Mouse (Mus musculus) left cerebral cortex, adult 2 months (tissue): ENCODE data around the gene Parp14. TPM values are rescaled to one million over a fixed set of nuclear protein-coding genes. Genes with fewer than 3 reads are reported as not detected.
"Not testable (repeated sequence)": the region's sequence is repeated elsewhere in the genome, so short reads cannot be mapped to it uniquely, and the experiment has no call there.

Experiments
- DNase-seq, 2 experiments: peaks; one replicate each; pipeline ENCODE4 v3.0.0; 2021 to 2022; ENCODE audit warnings: low spot score in 2 of 2, mixed read lengths in 1 of 2; ENCODE audit errors: extremely low spot score in 1 of 2
- H3K27ac ChIP-seq: fragments of 200-600 bp; 2 replicates; pipeline ENCODE4 v1.8.1; 2022
- H3K4me3 ChIP-seq: fragments of 200-600 bp; 2 replicates; pipeline ENCODE4 v1.8.1; 2022
- CTCF ChIP-seq: fragments of 200-600 bp; IDR thresholded peaks from 2 replicates; pipeline ENCODE4 v1.8.1; 2022; ENCODE audit warnings: antibody characterized with exemption, mild to moderate bottlenecking, moderate library complexity
- intact Hi-C: fragments of 180-260 bp; cut with DNase I; formaldehyde crosslinking; loops from one replicate; pipeline ENCODE4 v1.15.1; 2025
- total RNA-seq, 2 experiments: library from RNA; stranded (reverse); gene quantifications; 2 replicates each; pipeline ENCODE4 v1.2.3; 2021

Parp14 gene
- total RNA-seq, 2 experiments from 2014 or later, result 1.1 to 1.4 TPM

DNA sequence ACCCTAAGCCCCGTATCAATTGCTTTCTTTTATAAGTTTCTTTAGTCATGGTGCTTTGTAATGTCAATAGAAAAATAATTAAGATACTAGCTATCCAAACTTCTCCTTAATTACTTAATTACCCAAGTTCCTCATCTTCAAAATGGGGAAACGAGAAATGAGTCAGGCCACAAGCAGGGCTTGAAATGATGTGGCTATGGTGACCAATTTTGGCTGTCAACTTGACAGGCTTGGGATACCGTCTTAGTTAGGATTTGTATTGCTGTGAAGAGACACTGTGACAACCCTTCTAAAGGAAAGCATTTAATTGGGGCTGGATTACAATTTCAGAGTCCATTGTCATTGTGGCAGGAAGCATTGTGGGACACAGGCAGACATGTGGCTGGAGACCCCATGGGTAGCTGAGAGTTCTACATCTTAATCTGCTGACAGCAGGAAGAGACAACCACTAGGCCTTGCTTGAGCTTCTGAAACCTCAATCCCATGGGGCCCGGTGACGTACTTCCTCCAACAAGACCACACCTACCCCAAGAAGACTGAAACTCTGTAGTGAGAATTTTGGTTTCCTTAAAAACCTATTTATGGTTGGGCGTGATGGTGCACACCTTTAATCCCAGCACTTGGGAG is 31.8 kb upstream of the Parp14 start:
- intact Hi-C loops, result no loop called here
- no peak overlapping the region for H3K27ac ChIP-seq
- no peak for TF ChIP-seq CTCF
- no peak for DNase-seq
- H3K4me3 ChIP-seq, result no peak overlapping the region

DNA sequence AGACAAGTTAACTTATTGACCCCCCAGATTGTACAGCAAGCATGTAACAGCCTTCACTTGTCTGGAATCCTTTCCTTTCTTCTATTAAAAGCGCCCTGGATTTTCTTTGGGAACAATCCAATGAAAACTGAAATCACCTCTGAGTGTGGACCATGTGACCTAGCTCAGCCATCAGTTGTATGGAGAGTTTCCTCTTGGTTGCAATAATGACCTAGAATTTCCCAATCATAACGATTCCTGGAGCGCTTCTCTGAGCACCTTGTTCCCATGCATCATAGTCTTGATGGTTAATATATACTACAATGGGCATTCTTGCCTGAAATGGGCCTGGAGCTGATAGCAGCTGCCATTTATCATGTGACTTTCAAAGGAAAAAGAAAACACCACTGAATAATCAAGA is 29.2 kb upstream of the Parp14 start:
- Histone ChIP-seq H3K4me3 (no peak overlapping the region), H3K27ac (no peak overlapping the region)
- intact Hi-C loops, result no loop called here
- no peak for DNase-seq
- TF ChIP-seq CTCF, result no peak

DNA sequence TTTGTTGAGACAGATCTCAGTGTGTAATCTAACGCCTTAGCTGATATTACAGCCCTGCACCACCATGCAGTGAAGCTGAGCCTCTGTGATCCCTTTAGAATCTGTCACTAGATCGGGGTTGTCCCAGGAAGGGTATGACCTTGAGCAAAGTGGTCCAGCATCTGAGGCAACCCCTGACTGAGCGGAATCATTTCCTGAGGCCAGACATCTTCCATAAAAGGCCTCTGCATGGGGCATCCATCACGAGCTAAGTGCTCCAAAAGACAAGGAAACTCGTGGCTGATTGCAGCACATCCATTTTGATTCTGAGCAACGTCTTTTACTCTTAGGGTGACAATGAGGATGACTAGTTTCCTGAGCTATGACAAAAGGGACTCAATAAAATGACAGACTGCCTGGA is 23.7 kb upstream of the Parp14 start:
- intact Hi-C loops, result no loop called here

DNA sequence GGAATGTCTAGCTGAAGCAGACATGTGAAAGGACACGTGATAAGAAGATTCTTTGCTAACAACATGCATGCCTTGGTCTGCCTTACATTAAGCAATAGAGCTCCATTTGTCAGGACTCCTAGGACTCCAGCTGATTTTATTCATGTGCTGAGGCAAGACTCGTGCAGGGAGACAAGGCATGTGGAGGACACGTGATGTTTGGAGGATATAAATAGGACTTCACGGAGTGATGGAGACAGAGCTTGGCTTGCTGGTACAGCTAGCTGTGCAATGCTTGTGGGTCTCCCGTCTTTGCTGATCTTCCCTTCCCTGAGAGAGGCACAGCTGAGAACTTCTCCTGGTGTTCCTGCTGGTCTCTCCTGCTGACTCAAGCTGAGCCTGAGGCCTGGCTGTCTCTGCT is 20.3 kb upstream of the Parp14 start:
- DNase-seq, H3K4me3 ChIP-seq, intact Hi-C loops, H3K27ac ChIP-seq: not testable (repeated sequence)

More for the DNA sequence above, 23.7 kb upstream of the Parp14 start:
- DNase-seq, result no peak
- H3K4me3 ChIP-seq, result no peak overlapping the region
- H3K27ac ChIP-seq, result no peak overlapping the region
- TF ChIP-seq CTCF, result no peak

DNA sequence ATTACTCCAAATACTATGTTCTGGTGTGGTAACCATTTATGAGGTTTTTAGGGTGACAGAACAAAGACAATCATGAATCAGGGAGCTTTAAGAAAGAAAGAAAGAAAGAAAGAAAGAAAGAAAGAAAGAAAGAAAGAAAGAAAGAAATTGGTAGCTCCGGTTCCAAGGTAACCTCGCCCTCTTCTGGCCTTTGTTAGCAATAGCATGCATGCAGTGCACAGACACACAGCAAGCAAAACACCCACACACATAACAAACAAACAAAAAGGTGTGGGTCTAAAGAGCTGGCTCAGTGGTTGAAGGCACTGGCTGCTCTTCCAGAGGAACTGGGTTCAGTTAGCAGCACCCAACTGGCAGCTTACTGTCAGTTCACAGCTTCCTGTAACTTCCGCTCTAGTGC is 19.3 kb upstream of the Parp14 start:
- Histone ChIP-seq H3K4me3 (no peak overlapping the region), H3K27ac (no peak overlapping the region)
- intact Hi-C loops, result no loop called here
- no peak for DNase-seq
- TF ChIP-seq CTCF, result no peak; the same call in 1 of the 2 replicates

DNA sequence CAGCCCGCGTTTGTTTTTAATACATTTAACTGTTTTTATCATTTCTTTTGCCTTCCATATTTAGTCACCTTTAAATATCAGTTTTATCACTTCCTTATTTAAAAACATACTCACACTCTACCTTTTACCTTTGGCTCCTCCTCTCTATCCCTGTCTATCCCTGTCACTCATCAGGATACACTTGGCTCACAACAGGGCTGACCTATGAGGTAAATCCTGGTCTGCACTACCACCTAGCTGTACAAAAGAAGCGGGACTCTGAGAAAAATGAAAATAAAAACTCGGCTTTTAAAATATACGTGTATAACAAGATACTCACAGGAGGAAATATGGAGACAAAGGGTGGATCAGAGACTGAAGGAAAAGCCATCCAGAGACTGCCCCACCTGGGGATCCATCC is 17.6 kb upstream of the Parp14 start:
- intact Hi-C loops, result no loop called here
- no peak overlapping the region for H3K4me3 ChIP-seq
- no peak for TF ChIP-seq CTCF
- H3K27ac ChIP-seq, result no peak overlapping the region
- no peak for DNase-seq

DNA sequence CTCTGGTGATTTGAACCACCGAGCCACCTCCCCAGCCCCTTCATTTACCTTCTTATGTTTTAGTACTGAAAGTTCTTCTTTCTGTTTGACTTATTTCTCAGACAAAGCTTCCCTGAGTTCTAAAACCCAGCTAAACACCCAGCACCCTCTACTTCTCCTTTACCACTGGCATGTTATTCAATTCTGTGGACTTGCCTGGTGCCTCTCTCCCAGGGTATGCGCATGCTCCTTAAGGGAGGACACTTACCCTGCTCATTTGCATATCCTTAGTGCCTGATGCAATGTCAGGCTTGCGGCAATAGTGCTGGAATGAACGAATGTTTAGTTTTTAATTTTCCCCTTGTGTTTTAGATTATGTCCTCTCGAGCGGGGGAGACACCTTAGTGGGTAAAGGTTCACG is 16.8 kb upstream of the Parp14 start:
- Histone ChIP-seq H3K4me3 (no peak overlapping the region), H3K27ac (no peak overlapping the region)
- intact Hi-C loops, result no loop called here
- DNase-seq, result no peak
- no peak for TF ChIP-seq CTCF

DNA sequence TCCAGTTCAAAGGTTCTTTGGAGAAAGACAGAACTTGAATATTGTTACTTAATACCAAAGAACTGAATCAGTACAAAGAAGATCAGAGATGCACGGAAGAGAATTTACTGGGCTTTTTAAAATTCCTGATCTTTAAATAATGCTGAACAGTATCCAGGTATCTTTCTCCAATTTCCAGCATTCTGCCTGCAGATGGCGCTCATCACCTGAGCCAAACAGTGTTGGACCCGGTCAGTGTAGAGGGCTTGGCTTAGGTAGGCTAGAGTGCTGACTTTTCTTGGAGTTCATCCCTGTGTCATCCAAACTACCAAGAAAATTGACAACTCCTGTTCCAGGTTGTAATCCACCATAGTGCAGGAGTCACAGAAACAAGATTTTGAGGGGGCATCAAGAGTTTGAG is 3.1 kb upstream of the Parp14 start:
- peak; percentile 67 for TF ChIP-seq CTCF
- intact Hi-C loops, result loop anchor here (2.0 kb wide), 1 partner anchor 64 kb away; the partner anchor contains the start of genes Dtx3l and Parp9
- H3K4me3 ChIP-seq, result no peak overlapping the region
- peak in 1 of 2 experiments; percentile 36 for DNase-seq
- H3K27ac ChIP-seq, result no peak overlapping the region

DNA sequence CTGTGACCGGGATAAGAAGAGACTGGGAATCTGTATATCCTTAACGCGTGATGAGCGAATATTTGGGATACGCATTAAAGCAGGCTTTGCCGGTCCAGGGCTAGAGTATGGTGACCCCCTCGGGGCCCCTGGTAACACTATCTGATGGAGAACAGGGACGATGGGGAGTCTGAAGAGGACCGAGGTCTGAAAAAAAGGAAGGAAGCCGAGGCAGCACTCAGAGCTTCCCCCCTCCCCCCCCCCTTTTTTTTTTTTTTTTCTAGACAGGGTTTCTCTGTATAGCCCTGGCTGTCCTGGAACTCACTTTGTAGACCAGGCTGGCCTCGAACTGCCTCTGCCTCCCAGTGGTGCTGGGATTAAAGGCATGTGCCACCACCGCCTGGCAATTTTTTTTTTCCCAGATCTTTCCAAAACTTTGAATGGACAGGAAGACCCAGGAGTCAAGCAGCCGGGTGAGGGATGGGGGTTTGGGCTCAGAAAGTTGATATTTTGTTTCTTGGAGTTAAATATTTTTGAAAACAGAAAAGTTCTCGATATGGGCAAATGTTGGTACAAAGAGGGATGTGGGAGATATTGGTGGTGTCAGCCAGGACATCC is 1.2 kb upstream of the Parp14 start:
- Histone ChIP-seq H3K4me3 (no peak overlapping the region), H3K27ac (no peak overlapping the region)
- TF ChIP-seq CTCF, result no peak
- DNase-seq, result no peak
- intact Hi-C loops, result no loop called here

DNA sequence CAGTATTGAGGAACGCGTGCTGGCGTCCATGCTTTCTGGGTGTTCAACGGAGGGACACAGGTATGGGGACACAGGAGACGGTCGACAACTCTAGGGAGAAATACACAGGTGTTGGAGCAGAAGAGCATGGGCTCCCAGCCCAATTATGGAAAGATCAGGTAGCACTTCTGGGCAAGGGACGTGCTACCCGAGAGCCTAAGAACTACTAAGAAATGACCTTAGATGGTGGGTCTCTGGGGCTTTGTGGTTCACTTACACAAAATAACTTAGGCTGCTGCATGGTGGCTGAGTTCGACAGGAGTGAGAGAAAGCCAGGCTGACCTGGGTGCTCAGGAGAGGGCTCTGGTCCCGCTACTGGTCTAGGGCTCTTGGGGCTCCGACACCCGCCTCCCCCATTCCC is 554 bp upstream of the Parp14 start:
- H3K4me3 ChIP-seq, result peak overlapping the region; percentile 40

DNA sequence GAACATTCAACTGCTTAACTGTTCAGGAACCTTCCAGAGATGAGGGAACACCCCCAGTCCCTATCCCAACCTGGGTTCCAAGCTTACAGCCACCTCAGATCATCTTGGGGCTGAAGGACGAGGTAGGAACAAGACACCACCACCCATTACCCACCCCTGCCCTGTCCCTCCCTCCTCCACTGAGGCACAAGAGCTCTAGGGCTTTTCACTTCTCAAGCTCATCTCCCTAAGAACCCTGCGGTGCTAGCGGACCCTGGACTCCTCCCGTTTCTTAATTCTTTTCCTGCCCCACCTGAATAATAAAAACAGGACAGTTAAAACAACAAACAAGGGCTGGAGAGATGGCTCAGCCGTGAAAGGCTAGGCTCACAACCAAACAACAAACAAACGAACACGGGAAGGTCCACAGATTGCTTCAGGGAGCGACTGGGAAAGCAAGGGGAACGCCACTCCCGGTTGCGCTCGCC is 730 bp downstream of the Parp14 start:
- intact Hi-C loops, result no loop called here
- TF ChIP-seq CTCF, result no peak
- H3K4me3 ChIP-seq, result peak overlapping the region; percentile 72
- no peak for DNase-seq
- H3K27ac ChIP-seq, result peak overlapping the region; percentile 74; the same call in 1 of the 2 replicates

More for the DNA sequence above, 554 bp upstream of the Parp14 start:
- TF ChIP-seq CTCF, result no peak
- no peak overlapping the region for H3K27ac ChIP-seq
- intact Hi-C loops, result no loop called here
- DNase-seq, result no peak

DNA sequence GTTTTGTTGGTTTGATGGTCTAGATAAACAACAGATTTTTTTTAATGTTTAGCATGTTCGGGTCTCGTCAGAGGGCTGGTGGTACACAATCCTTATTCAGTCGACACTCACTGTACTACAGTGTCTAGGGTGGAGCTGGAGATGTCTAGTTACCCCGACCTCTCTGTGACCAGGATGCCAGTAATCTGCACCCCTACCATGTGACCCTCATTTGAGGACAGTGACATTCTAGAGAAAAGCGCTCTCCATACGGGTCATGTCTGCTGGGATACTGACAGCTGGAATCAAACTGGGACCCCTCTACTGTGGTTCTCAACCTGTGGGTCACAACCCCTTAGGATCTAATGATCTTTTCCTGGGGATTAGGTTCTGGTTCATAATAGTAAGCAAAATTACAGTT is 1.7 kb downstream of the Parp14 start:
- intact Hi-C loops, result no loop called here
- no peak overlapping the region for H3K4me3 ChIP-seq
- H3K27ac ChIP-seq, result no peak overlapping the region
- TF ChIP-seq CTCF, result no peak
- no peak for DNase-seq

DNA sequence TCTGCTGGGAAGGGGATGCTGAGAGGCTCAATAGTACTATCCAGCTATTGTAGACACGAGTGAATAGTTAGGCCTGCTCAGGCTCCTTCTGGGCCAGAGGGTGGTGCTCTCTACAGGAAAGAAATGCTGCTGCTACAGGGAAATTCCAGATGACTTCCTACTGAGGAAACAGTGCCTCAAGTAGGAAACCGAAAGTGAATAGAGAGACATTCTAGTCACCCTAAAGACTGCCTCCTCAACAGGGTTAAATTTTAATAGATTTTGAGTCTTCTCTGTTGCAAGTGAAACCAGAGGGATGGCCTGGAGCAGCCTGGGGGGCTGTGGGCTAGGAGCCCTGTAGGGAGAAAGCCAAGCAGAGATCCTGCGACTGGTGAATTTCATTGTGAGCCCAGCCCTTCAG is 2.2 kb downstream of the Parp14 start:
- intact Hi-C loops, result no loop called here
- peak; percentile 17 for TF ChIP-seq CTCF
- Histone ChIP-seq H3K4me3 (no peak overlapping the region), H3K27ac (no peak overlapping the region)
- no peak for DNase-seq
